Mouse (Mus musculus): Measurements from ENCODE around the gene Cldn16. TPM values are rescaled to one million over a fixed set of nuclear protein-coding genes. Genes with fewer than 3 reads are reported as not detected.

Gene Cldn16
- polyA plus RNA-seq (2014; fragmentation: Illumina TruSeq; extraction: RNeasy Lipid Tissue Mini Kit (QIAGEN cat#74804); ENCODE audit: low read depth, low replicate concordance), result 13.0 TPM

GRCm38 (mm10) chr16:26462835-26463234 lies at the start of gene Cldn16:
Gene Cldn16 (plus strand): TSS chr16:26463135.

DNA sequence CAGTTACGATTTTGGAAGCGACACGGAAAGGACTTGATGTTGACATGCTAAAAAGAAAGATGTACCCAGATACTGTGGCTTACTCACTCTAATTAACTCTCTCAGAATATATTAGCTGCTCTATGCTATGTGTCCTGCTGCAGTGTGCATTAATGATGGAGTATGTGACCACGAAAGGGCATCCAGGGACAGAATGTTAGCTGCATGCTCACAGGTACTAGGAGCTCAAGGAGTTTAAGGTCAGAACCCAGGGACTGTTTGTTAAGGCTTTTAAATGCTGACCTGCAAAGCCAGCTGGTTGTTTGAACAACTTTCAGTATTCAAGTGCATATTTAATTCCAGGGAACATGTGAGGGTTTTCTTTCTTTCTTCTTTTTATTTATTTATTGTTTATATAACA lies 63.7 kb downstream of the Cldn16 start, which contains the start of gene Tmem207:
Gene Tmem207 (minus strand): TSS at position 101 of the 400 bp plus-strand sequence.

Other genes starting within 250 kb of the Cldn16 start
- 103 TPM for gene Cldn1, start 91.3 kb upstream of the Cldn16 start, polyA plus RNA-seq (2014; fragmentation: Illumina TruSeq; extraction: RNeasy Lipid Tissue Mini Kit (QIAGEN cat#74804); ENCODE audit: low read depth, low replicate concordance)
- gene Tmem207, start 63.6 kb downstream of the Cldn16 start, polyA plus RNA-seq (2014; fragmentation: Illumina TruSeq; extraction: RNeasy Lipid Tissue Mini Kit (QIAGEN cat#74804); ENCODE audit: low read depth, low replicate concordance), result 112 TPM
- gene Il1rap, start 118.6 kb downstream of the Cldn16 start, polyA plus RNA-seq (2014; fragmentation: Illumina TruSeq; extraction: RNeasy Lipid Tissue Mini Kit (QIAGEN cat#74804); ENCODE audit: low read depth, low replicate concordance), result 15.0 TPM

Data from kidney, adult 10 weeks (tissue).